Mouse (Mus musculus) ES-Bruce4 (cell line): ENCODE measurements around the gene Naip5.
"Not testable (repeated sequence)": the region's sequence is repeated elsewhere in the genome, so short reads cannot be mapped to it uniquely, and the experiment has no call there.

ENCODE experiments used
- CTCF ChIP-seq: IDR thresholded peaks from one replicate; pipeline ENCODE4 v1.8.1; 2011; ENCODE audit warnings: low read depth, low read length
- POLR2A ChIP-seq: IDR thresholded peaks from one replicate; pipeline ENCODE4 v1.8.1; 2011; ENCODE audit warnings: low read length; ENCODE audit not compliant: insufficient read depth

DNA sequence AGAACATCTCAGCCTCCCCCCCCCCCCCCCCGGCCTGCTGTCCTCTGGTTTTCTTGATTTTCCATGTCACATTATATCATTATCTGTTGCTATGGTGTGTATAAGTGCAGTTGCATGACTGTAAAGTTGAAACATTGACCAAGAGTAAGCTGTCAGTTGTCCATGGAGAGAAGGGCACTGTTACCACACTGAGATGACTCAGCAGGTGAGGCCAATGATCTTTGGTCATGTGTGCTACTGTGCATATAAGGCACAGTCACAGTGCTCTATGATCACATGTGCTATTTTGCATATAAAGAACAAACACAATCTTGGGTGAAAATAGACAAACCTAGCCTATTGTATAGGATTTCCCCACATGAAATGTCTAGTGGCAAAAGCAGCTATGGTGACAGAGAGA, 32.4 kb downstream of the Naip5 start:
- not testable (repeated sequence) for TF ChIP-seq CTCF, POLR2A
